Mouse (Mus musculus) stomach, postnatal 0 days (tissue): ENCODE measurements around the gene Ccdc121. TPM values are rescaled to one million over a fixed set of nuclear protein-coding genes. Genes with fewer than 3 reads are reported as not detected.

ENCODE experiments used
- ATAC-seq: fragments of 200-750 bp; cut with Nextera tagmentation; 2 replicates; pipeline ENCODE4 v1.8.0; 2017; ENCODE audit not compliant: low FRiP score, low TSS enrichment
- DNase-seq: peaks from one replicate; pipeline ENCODE4 v3.0.0-alpha.2; 2016; ENCODE audit warnings: low spot score
- H3K27ac ChIP-seq: fragments of 300-500 bp; sonication (generic); replicated peaks from 2 replicates; pipeline ENCODE4 v1.5.1; 2014; ENCODE audit warnings: mild to moderate bottlenecking, control low read depth
- H3K27me3 ChIP-seq: fragments of 300-500 bp; sonication (generic); 2 replicates; pipeline ENCODE4 v1.6.1; 2014; ENCODE audit warnings: low read length; ENCODE audit not compliant: control insufficient read depth, insufficient read depth
- H3K36me3 ChIP-seq: fragments of 300-500 bp; sonication (generic); 2 replicates; pipeline ENCODE4 v1.6.1; 2014; ENCODE audit warnings: low read length, mixed read lengths; ENCODE audit not compliant: control insufficient read depth, insufficient read depth
- H3K4me1 ChIP-seq: fragments of 300-500 bp; sonication (generic); replicated peaks from 2 replicates; pipeline ENCODE4 v1.6.1; 2014; ENCODE audit warnings: antibody characterized with exemption; ENCODE audit not compliant: control insufficient read depth, insufficient read depth
- H3K4me2 ChIP-seq: fragments of 300-500 bp; sonication (generic); replicated peaks from 2 replicates; pipeline ENCODE4 v1.6.1; 2014; ENCODE audit warnings: low read depth, mild to moderate bottlenecking, control low read depth, moderate library complexity
- H3K4me3 ChIP-seq: fragments of 300-500 bp; sonication (generic); 2 replicates; pipeline ENCODE4 v1.5.1; 2014; ENCODE audit warnings: low read depth, low read length, control low read depth
- H3K9ac ChIP-seq: fragments of 300-500 bp; sonication (generic); 2 replicates; pipeline ENCODE4 v1.6.1; 2014; ENCODE audit warnings: mild to moderate bottlenecking, low read length, control low read depth, mixed read lengths
- H3K9me3 ChIP-seq: fragments of 300-500 bp; sonication (generic); 2 replicates; pipeline ENCODE4 v1.6.1; 2016; ENCODE audit warnings: low read length; ENCODE audit not compliant: control insufficient read depth
- CTCF ChIP-seq: IDR thresholded peaks from 2 replicates; pipeline ENCODE4 v1.5.1; 2016; ENCODE audit warnings: antibody characterized with exemption, low read depth, mild to moderate bottlenecking, moderate library complexity
- EP300 ChIP-seq: optimal IDR thresholded peaks from 2 replicates; pipeline ENCODE3; 2016; ENCODE audit warnings: antibody characterized with exemption
- WGBS: fragments of 180-500 bp; shearing (Covaris S2); extraction: QIAGEN DNeasy Blood & Tissue Kit; methylation state at CpG from one replicate; pipeline ENCODE4 v1.1.7; 2014; 5-methylcytosine and 5-hydroxymethylcytosine counted together
- polyA plus RNA-seq: library from polyadenylated mRNA; unstranded; fragments of >200 nt; fragmentation: Nextera tagmentation; extraction: Ambion mirVana; gene quantifications from 2 replicates; pipeline ENCODE4 v1.2.1, GENCODE M21; 2015

The Ccdc121 gene
- polyA plus RNA-seq, 1 experiment from 2014 or later, result not detected

DNA sequence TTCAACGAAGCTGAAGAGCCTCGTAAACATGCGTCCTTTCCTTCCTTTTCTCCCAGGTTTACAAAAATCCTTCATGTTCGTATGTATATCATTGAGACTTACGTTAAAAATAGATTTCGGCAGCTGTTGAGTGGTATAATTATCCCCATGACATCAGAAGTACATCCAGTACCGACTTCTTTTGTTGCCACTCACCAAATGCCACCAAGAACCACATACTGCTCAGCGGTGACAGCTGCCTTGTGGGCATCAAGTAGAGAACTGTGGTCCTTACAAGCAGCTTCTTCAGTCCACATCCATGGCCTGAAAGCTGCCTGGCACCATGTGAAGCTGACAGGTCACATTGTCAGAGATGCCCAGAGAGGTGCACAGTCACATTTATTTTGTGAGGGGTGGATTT is 38.7 kb upstream of the Ccdc121 start:
- H3K27me3 ChIP-seq, result no peaks in the 10 kb centered on the region
- DNase-seq, result no peak

DNA sequence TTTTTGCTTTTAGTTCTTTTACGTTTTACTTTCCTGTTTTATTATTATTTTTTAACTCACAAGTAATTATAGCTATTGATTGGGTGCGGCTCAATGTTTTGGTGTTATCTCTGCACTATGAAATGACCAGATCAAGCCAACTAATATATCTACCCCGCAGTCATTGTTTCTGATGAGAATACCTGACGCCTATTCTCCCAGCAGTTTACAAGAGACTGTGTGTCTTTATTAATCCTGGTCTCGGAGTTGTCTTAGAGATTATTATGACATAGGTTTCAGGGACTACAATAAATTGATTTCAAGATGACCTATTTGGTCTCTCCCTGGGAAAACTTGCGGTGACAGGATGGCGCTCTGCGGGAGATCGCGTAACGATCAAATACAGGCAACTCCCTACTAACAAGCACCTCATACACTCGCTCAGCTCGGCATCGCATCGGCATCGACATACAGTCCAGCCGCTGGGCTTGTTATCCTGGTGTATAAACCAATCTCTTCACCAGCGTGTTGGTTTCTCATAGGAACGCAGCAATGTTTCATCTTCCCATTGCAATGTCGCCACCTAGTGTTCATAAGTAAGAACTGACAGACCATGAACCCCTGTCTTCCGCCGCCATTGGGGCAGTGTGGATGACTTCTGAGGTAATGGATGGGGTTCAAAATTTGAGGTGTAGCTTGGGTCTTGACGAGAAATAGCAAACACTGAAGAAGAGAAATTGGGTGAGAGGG is 34.0 kb upstream of the Ccdc121 start:
- H3K36me3 ChIP-seq, result no peaks in the 10 kb centered on the region
- H3K4me1 ChIP-seq, result no peaks in the 10 kb centered on the region
- DNase-seq (peak; percentile 54), ATAC-seq (peak; percentile 65)
- H3K4me2 ChIP-seq, result no peak overlapping the region
- H3K4me3 ChIP-seq, result no peak overlapping the region
- WGBS, result 20% methylated on average over 23 of the region's 23 CpGs
- no peaks in the 10 kb centered on the region for H3K27me3 ChIP-seq
- no peak overlapping the region for H3K9ac ChIP-seq
- TF ChIP-seq EP300 (no peak), CTCF (peak; percentile 99)
- no peak overlapping the region for H3K27ac ChIP-seq
- no peaks in the 10 kb centered on the region for H3K9me3 ChIP-seq

More for the DNA sequence above, 38.7 kb upstream of the Ccdc121 start:
- no peak for TF ChIP-seq CTCF
- TF ChIP-seq EP300, result no peak
- H3K36me3 ChIP-seq, result no peaks in the 10 kb centered on the region
- H3K27ac ChIP-seq, result no peak overlapping the region
- H3K4me2 ChIP-seq, result no peak overlapping the region
- H3K4me3 ChIP-seq, result no peak overlapping the region
- WGBS, result 87% methylated on average over 8 of the region's 8 CpGs
- no peaks in the 10 kb centered on the region; the same call in 1 of the 2 replicates for H3K4me1 ChIP-seq
- no peak for ATAC-seq
- H3K9ac ChIP-seq, result no peak overlapping the region
- H3K9me3 ChIP-seq, result no peaks in the 10 kb centered on the region

DNA sequence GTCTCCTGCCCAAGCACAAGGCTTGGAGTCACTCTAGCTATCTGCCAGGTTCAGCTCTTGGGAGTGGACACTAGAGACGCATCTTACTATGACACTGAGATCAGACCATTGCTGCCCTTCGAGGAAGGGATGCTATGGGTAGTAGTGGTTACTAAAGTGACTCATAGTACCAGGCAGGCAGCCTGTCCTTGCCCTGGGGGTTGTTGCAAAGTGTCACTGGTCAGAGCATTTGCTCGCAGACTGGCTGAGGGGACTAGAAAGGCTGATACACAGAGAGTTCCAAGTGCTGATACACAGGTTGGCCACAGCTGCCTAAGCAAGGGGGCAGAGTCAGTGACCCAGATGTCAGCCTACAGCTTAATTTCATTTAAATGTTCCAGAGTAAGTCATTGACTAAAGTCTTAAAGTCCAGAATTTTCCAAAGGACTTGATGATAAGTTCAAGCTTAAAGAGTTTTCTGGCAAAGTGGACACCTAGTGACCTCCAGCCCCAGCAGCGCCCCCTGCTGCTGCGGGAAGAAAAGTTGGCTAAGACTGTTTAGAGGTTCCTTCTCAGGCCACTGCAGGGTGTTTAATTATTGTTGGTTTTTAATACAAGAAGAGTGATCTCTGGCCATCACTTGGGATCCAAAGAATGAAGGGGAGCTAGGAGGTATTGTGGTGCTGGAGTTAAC is 32.6 kb upstream of the Ccdc121 start:
- Histone ChIP-seq H3K4me2 (no peak overlapping the region), H3K4me3 (no peak overlapping the region), H3K27me3 (no peaks in the 10 kb centered on the region), H3K9ac (no peak overlapping the region), H3K27ac (no peak overlapping the region), H3K9me3 (no peaks in the 10 kb centered on the region), H3K36me3 (no peaks in the 10 kb centered on the region), H3K4me1 (no peaks in the 10 kb centered on the region)
- WGBS, result 71% methylated on average over 5 of the region's 5 CpGs
- DNase-seq (peak; percentile 61), ATAC-seq (no peak)
- TF ChIP-seq EP300, result no peak
- TF ChIP-seq CTCF, result peak; percentile 73

DNA sequence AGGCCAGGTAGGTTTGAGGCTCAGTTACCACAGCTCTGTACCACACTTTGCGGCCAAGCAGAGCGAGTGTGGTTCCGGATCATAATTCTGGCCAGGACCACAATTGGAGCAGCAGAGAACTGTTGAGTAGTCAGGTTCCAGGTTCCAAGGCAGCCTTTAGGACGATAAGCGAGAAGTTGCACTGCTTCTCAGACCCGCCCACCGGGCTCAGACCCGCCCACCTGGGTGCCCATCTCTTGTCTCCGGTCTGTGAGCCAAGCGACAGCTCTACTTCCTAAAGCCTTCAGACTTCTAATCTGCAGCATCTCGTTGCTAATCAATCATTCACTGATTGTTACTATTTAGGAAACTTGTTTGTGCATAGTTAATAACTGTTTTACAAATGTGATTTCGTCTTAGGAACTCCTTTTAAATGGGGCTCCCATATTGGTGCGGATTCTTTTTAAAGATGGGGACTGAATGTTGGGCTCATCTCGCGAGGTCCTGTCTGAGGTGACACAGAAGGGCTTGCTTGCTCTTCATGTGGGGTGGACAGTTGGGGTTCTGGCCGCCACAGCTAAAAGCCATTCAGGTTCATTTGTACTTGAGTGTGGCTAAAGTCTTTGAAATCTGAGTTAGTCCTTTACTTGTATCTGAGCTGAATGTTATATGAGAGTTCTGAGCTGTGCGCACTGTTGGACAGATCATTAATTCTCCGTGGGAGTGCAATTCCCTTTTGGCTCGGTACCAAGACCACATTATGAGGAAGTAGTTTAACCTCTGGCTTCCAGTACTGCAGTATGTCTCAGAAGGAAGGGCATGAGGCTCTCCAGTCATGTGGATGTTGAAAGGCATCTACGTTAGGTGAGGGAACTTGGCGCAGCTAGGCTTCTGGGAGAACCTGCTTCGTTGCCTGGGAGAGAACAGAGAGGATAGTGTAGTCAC is 28.9 kb upstream of the Ccdc121 start:
- Histone ChIP-seq H3K9me3 (no peaks in the 10 kb centered on the region), H3K4me3 (no peak overlapping the region), H3K4me1 (peaks cover 6% of the 10 kb centered on the region; the same call in 1 of the 2 replicates), H3K27ac (0 out of 2 replicates have a peak overlapping the region, but pooled peaks have one; percentile 20), H3K4me2 (no peak overlapping the region), H3K9ac (no peak overlapping the region), H3K36me3 (no peaks in the 10 kb centered on the region), H3K27me3 (no peaks in the 10 kb centered on the region)
- no peak for DNase-seq
- peak; percentile 52 for ATAC-seq
- 48% methylated on average over 22 of the region's 22 CpGs for WGBS
- TF ChIP-seq CTCF (no peak), EP300 (no peak)

DNA sequence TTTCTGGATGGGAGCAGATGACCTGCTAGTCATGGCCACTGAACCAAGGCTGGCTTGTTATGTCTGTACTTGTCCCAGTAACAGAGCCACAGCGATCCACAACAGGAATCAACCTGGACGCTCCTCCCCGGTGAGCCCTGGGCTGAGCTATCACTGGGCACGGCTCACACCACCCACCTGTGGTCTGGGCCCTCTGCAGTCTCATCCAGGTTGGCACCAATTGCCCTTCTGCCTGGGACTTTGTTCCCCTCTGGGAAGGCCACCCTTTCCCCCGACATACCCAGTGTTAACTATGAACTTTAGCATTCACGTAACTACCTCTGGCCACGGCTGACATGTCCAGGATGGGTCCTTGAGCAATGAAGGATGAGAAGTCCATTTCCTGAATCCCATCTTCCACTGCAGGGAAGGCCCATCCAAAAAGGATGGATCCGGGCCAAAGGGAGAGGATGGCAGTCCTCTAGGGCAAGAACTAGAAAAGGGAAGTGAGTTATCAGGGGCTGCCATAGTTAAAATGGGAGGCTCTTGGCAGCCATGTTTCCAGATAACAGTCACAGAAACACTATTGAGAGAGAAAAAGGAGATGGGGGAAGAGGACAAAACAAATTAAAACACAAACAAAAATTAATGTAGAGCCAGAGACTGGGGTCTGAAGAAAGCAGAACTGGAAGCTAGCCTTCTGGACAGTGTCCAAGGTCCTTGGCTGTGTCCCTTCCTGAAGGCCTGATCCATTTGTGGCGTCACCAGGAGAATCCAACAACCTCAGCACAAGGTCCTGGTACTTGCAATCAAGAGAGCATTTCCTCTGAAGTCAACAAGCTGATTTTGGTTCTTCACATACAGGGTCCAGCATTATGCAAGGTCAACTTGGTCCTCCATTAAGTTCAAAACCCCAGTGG is 26.6 kb upstream of the Ccdc121 start:
- Histone ChIP-seq H3K4me3 (no peak overlapping the region), H3K36me3 (no peaks in the 10 kb centered on the region), H3K27ac (no peak overlapping the region), H3K4me2 (no peak overlapping the region), H3K27me3 (no peaks in the 10 kb centered on the region), H3K9me3 (no peaks in the 10 kb centered on the region), H3K4me1 (peaks cover 9% of the 10 kb centered on the region; the same call in 1 of the 2 replicates), H3K9ac (no peak overlapping the region)
- ATAC-seq (no peak), DNase-seq (no peak)
- 91% methylated on average over 9 of the region's 9 CpGs for WGBS
- TF ChIP-seq EP300, result no peak
- TF ChIP-seq CTCF, result no peak
